Mouse (Mus musculus): Measurements from ENCODE around the gene Proser3.

Proser3 gene

GRCm38 (mm10) chr7:30579950-30580349 is 27.9 kb upstream of the Proser3 start:
- DNase-seq: no peak

- peak; percentile 83 to 90 for DNase-seq
These were observed 20.9 kb upstream of the Proser3 start for GRCm38 (mm10) chr7:30572969-30573368.

GRCm38 (mm10) chr7:30572389-30572788 is 20.3 kb upstream of the Proser3 start:
- DNase-seq: peak in 1 of 2 experiments; percentile 26

- DNase-seq: no peak
These were observed 15.5 kb upstream of the Proser3 start for GRCm38 (mm10) chr7:30567555-30567954.

GRCm38 (mm10) chr7:30566033-30566432 is 13.9 kb upstream of the Proser3 start:
- DNase-seq: no peak

- DNase-seq: no peak
These were observed 13.0 kb upstream of the Proser3 start, which contains the start of gene Igflr1 for GRCm38 (mm10) chr7:30564970-30565571. Gene Igflr1 (plus strand): TSS chr7:30565427.

GRCm38 (mm10) chr7:30563906-30564280 is 11.8 kb upstream of the Proser3 start:
- DNase-seq: no peak

- peak; percentile 98 to 99 for DNase-seq
These were observed 11.2 kb upstream of the Proser3 start, which contains the start of the genes U2af1l4, Gm49396 and Psenen for GRCm38 (mm10) chr7:30563117-30563905. Gene U2af1l4 (plus strand): TSS chr7:30563301. Gene Gm49396 (plus strand): TSS chr7:30563344. Gene Psenen (minus strand): TSS chr7:30563627.

- DNase-seq: peak in 1 of 2 experiments; percentile 27
These were observed 10.5 kb upstream of the Proser3 start for GRCm38 (mm10) chr7:30562526-30563116.

- no peak for DNase-seq
These were observed 8.2 kb upstream of the Proser3 start for GRCm38 (mm10) chr7:30560296-30560695.

- peak; percentile 98 to 99 for DNase-seq
These were observed 7.4 kb upstream of the Proser3 start, which contains the start of gene Lin37 for GRCm38 (mm10) chr7:30559443-30559954. Gene Lin37 (minus strand): TSS chr7:30559838.

- DNase-seq: no peak
These were observed 6.8 kb upstream of the Proser3 start for GRCm38 (mm10) chr7:30558656-30559442.

GRCm38 (mm10) chr7:30557901-30558514 is 5.9 kb upstream of the Proser3 start:
- no peak for DNase-seq

- no peak for DNase-seq
These were observed 4.9 kb upstream of the Proser3 start for GRCm38 (mm10) chr7:30556894-30557536.

- no peak for DNase-seq
These were observed 1.9 kb upstream of the Proser3 start for GRCm38 (mm10) chr7:30553810-30554584.

GRCm38 (mm10) chr7:30553021-30553589 is 1.0 kb upstream of the Proser3 start:
- DNase-seq: peak; percentile 38 to 75

GRCm38 (mm10) chr7:30551445-30552101 is 526 bp downstream of the Proser3 start:
- DNase-seq: peak in 1 of 2 experiments; percentile 56

- DNase-seq: no peak
These were observed 1.5 kb downstream of the Proser3 start for GRCm38 (mm10) chr7:30550603-30551002.

GRCm38 (mm10) chr7:30549880-30550279 is 2.2 kb downstream of the Proser3 start:
- DNase-seq: no peak

- no peak for DNase-seq
These were observed 7.8 kb downstream of the Proser3 start for GRCm38 (mm10) chr7:30544327-30544726.
